Mouse (Mus musculus) liver, embryonic 15.5 days (tissue): Measurements from ENCODE around the gene Isx. TPM values are rescaled to one million over a fixed set of nuclear protein-coding genes. Genes with fewer than 3 reads are reported as not detected.

Experiments
- ATAC-seq: fragments of 200-750 bp; cut with Nextera tagmentation; 2 replicates; pipeline ENCODE4 v1.8.0; 2017; ENCODE audit warnings: moderate number of reproducible peaks, mild to moderate bottlenecking, moderate library complexity; ENCODE audit not compliant: insufficient read depth
- H3K27ac ChIP-seq: fragments of 300-500 bp; sonication (generic); replicated peaks from 2 replicates; pipeline ENCODE4 v1.5.1; 2015; ENCODE audit warnings: mild to moderate bottlenecking, inconsistent platforms
- H3K27me3 ChIP-seq: fragments of 300-500 bp; sonication (generic); 2 replicates; pipeline ENCODE4 v1.6.1; 2015; ENCODE audit warnings: mild to moderate bottlenecking, inconsistent platforms
- H3K36me3 ChIP-seq: fragments of 300-500 bp; sonication (generic); replicated peaks from 2 replicates; pipeline ENCODE4 v1.6.1; 2015; ENCODE audit warnings: moderate library complexity, mild to moderate bottlenecking, inconsistent platforms
- H3K4me1 ChIP-seq: fragments of 300-500 bp; sonication (generic); replicated peaks from 2 replicates; pipeline ENCODE4 v1.6.1; 2015; ENCODE audit warnings: inconsistent platforms
- H3K4me2 ChIP-seq: fragments of 300-500 bp; sonication (generic); 2 replicates; pipeline ENCODE4 v1.6.1; 2015; ENCODE audit warnings: moderate library complexity, mild to moderate bottlenecking, inconsistent platforms
- H3K4me3 ChIP-seq: fragments of 300-500 bp; sonication (generic); replicated peaks from 2 replicates; pipeline ENCODE4 v1.5.1; 2015; ENCODE audit warnings: mild to moderate bottlenecking, inconsistent platforms
- H3K9ac ChIP-seq: fragments of 300-500 bp; sonication (generic); 2 replicates; pipeline ENCODE4 v1.6.1; 2015; ENCODE audit warnings: moderate library complexity, mild to moderate bottlenecking, inconsistent platforms
- H3K9me3 ChIP-seq: fragments of 300-500 bp; sonication (generic); replicated peaks from 2 replicates; pipeline ENCODE4 v1.6.1; 2016; ENCODE audit warnings: inconsistent platforms
- WGBS: fragments of 180-500 bp; shearing (Covaris S2); methylation state at CpG from one replicate; pipeline ENCODE4 v1.1.7; 2015; ENCODE audit warnings: mixed read lengths; ENCODE audit not compliant: insufficient replicate concordance; 5-methylcytosine and 5-hydroxymethylcytosine counted together
- polyA plus RNA-seq: library from polyadenylated mRNA; unstranded; fragments of >200 nt; fragmentation: Nextera tagmentation; extraction: Ambion mirVana; gene quantifications from 2 replicates; pipeline ENCODE4 v1.2.1, GENCODE M21; 2015

Isx gene
- polyA plus RNA-seq, 1 experiment from 2014 or later: not detected

DNA sequence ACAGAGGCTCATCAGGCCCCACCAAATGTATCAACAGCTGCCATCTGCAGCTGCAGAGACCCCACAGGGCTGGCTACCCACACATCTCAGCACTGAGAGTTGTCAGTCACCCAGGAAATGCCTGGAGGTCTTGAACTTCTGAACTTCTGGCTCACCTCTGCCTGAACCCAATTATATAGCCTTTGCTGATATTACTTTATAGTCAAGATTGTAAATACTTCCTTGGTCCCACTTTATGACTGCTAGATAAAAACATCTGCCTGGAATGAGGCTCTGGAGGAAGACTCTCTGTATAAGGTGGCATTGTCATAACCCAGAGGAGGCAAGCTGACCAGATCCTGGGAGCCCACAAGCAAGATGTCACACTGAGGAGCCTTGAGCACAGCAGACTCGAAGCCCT lies 28.8 kb downstream of the Isx start:
- no peaks in the 10 kb centered on the region for H3K4me1 ChIP-seq
- H3K27me3 ChIP-seq: no peaks in the 10 kb centered on the region
- 41% methylated on average over 1 of the region's 1 CpGs for WGBS
- no peak overlapping the region for H3K4me2 ChIP-seq
- no peak overlapping the region for H3K4me3 ChIP-seq
- no peak for ATAC-seq
- H3K9ac ChIP-seq: no peak overlapping the region
- no peaks in the 10 kb centered on the region for H3K36me3 ChIP-seq
- no peak overlapping the region for H3K27ac ChIP-seq
- no peaks in the 10 kb centered on the region for H3K9me3 ChIP-seq

DNA sequence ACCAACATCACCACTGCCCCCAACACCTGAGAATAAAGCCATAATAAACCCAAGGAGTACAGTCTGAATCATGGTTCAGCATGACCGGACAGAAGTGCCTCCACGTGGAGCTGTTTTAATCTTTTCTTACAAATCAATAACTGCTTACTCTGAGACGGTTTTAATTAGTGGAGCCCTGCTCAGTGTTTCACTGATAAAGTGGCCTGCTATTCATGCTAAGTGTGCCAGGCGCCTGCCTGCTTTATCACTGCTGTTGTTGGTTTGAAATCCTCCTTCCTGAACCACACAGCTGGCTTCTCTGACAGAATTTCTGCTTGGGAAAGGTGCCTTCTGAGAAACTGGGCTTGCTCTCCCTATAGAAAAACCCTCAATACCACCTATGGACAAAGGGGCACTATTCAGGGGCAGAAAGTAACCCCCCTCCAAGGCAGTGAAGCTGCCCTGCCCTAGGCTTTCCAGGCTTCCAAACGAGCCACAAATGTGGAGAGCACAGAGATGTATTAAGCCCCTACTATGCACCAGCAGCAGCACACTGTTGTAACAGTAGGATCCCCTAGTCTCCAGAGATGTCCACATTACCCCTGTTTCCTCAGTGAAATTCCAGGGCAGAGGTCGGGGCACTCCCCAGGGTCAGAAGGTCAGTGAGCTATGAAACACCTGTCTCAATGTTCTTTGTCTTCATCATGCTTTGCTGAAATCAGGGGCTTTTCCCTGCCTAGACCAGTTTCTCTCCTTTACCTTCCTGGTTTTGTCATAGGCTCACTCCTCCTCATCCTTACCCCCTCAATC lies 30.3 kb downstream of the Isx start:
- no peak for ATAC-seq
- no peaks in the 10 kb centered on the region for H3K36me3 ChIP-seq
- no peaks in the 10 kb centered on the region for H3K9me3 ChIP-seq
- no peak overlapping the region for H3K4me2 ChIP-seq
- WGBS: 44% methylated on average over 6 of the region's 6 CpGs
- no peak overlapping the region for H3K9ac ChIP-seq
- no peaks in the 10 kb centered on the region for H3K4me1 ChIP-seq
- H3K4me3 ChIP-seq: no peak overlapping the region
- H3K27me3 ChIP-seq: no peaks in the 10 kb centered on the region
- no peak overlapping the region for H3K27ac ChIP-seq

GRCm38 (mm10) chr8:74906333-74906732 lies 33.4 kb downstream of the Isx start:
- no peaks in the 10 kb centered on the region for H3K4me1 ChIP-seq
- no peaks in the 10 kb centered on the region for H3K9me3 ChIP-seq
- H3K4me2 ChIP-seq: no peak overlapping the region
- no peak for ATAC-seq
- H3K27me3 ChIP-seq: no peaks in the 10 kb centered on the region
- no peak overlapping the region for H3K9ac ChIP-seq
- 43% methylated on average over 1 of the region's 1 CpGs for WGBS
- no peak overlapping the region for H3K27ac ChIP-seq
- no peaks in the 10 kb centered on the region for H3K36me3 ChIP-seq
- no peak overlapping the region for H3K4me3 ChIP-seq

DNA sequence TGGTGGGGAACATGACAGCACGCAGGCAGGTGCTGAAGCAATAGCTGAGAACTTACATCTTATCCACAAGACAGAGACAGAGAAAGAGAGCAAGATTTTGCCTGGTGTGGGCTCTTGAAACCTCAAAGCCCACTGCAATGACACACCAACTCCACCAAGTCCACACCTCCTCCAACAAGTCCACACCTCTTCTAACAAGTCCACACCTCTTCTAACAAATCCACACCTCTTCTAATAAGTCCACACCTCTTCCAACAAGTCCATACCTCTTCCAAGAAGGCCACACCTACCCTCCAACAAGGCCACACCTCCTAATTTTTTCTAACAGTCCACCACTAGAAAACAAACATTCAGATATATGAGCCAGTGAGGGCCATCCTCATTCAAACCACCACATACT lies 37.7 kb downstream of the Isx start:
- Histone ChIP-seq H3K4me3 (no peak overlapping the region), H3K27ac (no peak overlapping the region), H3K27me3 (no peaks in the 10 kb centered on the region), H3K36me3 (no peaks in the 10 kb centered on the region), H3K4me1 (no peaks in the 10 kb centered on the region), H3K9ac (no peak overlapping the region), H3K4me2 (no peak overlapping the region), H3K9me3 (no peaks in the 10 kb centered on the region)
- no peak for ATAC-seq
- 62% methylated on average over 1 of the region's 1 CpGs for WGBS

GRCm38 (mm10) chr8:74920691-74921421 lies 47.9 kb downstream of the Isx start:
- no peaks in the 10 kb centered on the region for H3K36me3 ChIP-seq

GRCm38 (mm10) chr8:74921882-74922518 lies 49.0 kb downstream of the Isx start:
- 47% methylated on average over 4 of the region's 4 CpGs for WGBS
- H3K27ac ChIP-seq: no peak overlapping the region
- no peak for ATAC-seq

More at GRCm38 (mm10) chr8:74920691-74921421, 47.9 kb downstream of the Isx start:
- H3K4me3 ChIP-seq: no peak overlapping the region
- no peak overlapping the region for H3K27ac ChIP-seq
- H3K4me2 ChIP-seq: no peak overlapping the region
- H3K4me1 ChIP-seq: no peaks in the 10 kb centered on the region
- 38% methylated on average over 8 of the region's 8 CpGs for WGBS
- no peak overlapping the region for H3K9ac ChIP-seq
- ATAC-seq: no peak
- no peaks in the 10 kb centered on the region for H3K9me3 ChIP-seq
- no peaks in the 10 kb centered on the region for H3K27me3 ChIP-seq

GRCm38 (mm10) chr8:74927940-74928339 lies 55.0 kb downstream of the Isx start:
- Histone ChIP-seq H3K36me3 (no peaks in the 10 kb centered on the region), H3K4me2 (no peak overlapping the region), H3K27me3 (no peaks in the 10 kb centered on the region), H3K27ac (no peak overlapping the region), H3K4me3 (no peak overlapping the region), H3K4me1 (no peaks in the 10 kb centered on the region), H3K9me3 (no peaks in the 10 kb centered on the region), H3K9ac (no peak overlapping the region)
- no peak for ATAC-seq
- WGBS: 69% methylated on average over 1 of the region's 1 CpGs

More at GRCm38 (mm10) chr8:74921882-74922518, 49.0 kb downstream of the Isx start:
- Histone ChIP-seq H3K4me3 (no peak overlapping the region), H3K4me1 (no peaks in the 10 kb centered on the region), H3K9me3 (no peaks in the 10 kb centered on the region), H3K36me3 (no peaks in the 10 kb centered on the region), H3K4me2 (no peak overlapping the region), H3K9ac (no peak overlapping the region), H3K27me3 (no peaks in the 10 kb centered on the region)

- no peak for ATAC-seq
- no peaks in the 10 kb centered on the region for H3K27me3 ChIP-seq
Observed at GRCm38 (mm10) chr8:74930731-74931130, 57.8 kb downstream of the Isx start.

DNA sequence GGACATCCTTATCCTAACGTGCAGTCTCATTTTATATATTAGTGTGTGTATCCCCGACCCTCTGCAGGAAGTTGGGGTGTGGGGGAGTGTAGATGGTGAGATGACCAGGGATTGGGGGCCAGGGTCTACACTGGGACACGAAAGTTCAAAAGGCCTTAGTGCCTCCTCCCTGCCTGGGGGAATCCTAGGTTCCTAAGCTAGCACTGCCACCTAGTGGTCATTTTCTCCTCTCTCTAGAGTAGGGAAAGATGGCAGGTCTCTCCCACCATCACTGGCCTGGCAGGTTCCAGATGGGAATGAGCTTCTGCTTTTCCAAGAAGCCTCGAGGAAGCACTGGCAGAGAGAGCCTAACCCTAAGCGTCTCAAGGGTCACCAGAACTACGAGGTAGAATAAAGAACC lies 62.3 kb downstream of the Isx start:
- ATAC-seq: no peak
- Histone ChIP-seq H3K9ac (no peak overlapping the region), H3K9me3 (no peaks in the 10 kb centered on the region), H3K4me2 (no peak overlapping the region), H3K27me3 (no peaks in the 10 kb centered on the region), H3K36me3 (no peaks in the 10 kb centered on the region), H3K4me3 (no peak overlapping the region), H3K4me1 (no peaks in the 10 kb centered on the region), H3K27ac (no peak overlapping the region)
- WGBS: 20% methylated on average over 6 of the region's 6 CpGs

More at GRCm38 (mm10) chr8:74930731-74931130, 57.8 kb downstream of the Isx start:
- Histone ChIP-seq H3K9me3 (no peaks in the 10 kb centered on the region), H3K36me3 (no peaks in the 10 kb centered on the region), H3K4me3 (no peak overlapping the region), H3K27ac (no peak overlapping the region), H3K4me1 (no peaks in the 10 kb centered on the region), H3K9ac (no peak overlapping the region), H3K4me2 (no peak overlapping the region)
- 9% methylated on average over 3 of the region's 3 CpGs for WGBS

DNA sequence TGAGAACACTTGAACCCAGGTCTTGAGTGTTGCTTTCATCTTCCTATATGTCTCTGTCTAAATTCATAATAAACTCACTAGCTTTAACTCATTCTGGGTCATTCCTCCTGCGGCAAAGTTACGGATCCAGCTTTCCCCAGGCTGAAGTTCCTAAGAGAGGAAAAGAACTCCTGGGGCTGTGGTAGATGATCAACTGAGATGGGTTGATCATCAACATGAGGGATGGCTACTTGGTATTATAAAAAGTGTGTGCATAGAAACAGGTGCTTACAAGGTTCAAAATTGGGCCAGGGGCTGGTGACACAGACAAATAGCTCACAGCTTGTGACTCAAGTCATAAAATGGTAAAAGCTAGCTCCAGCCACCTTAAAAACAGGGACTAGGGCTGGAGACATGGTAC lies 63.7 kb downstream of the Isx start:
- 76% methylated on average over 2 of the region's 2 CpGs for WGBS
- Histone ChIP-seq H3K27me3 (no peaks in the 10 kb centered on the region), H3K4me3 (no peak overlapping the region), H3K9me3 (no peaks in the 10 kb centered on the region), H3K9ac (no peak overlapping the region), H3K27ac (no peak overlapping the region), H3K4me1 (no peaks in the 10 kb centered on the region), H3K4me2 (no peak overlapping the region), H3K36me3 (no peaks in the 10 kb centered on the region)
- no peak for ATAC-seq

- no peak overlapping the region for H3K4me3 ChIP-seq
- no peaks in the 10 kb centered on the region for H3K36me3 ChIP-seq
- no peak overlapping the region for H3K9ac ChIP-seq
- H3K27ac ChIP-seq: no peak overlapping the region
- no peaks in the 10 kb centered on the region for H3K9me3 ChIP-seq
- ATAC-seq: no peak
- no peaks in the 10 kb centered on the region for H3K4me1 ChIP-seq
- no peaks in the 10 kb centered on the region for H3K27me3 ChIP-seq
- no peak overlapping the region for H3K4me2 ChIP-seq
- 78% methylated on average over 3 of the region's 3 CpGs for WGBS
Observed at GRCm38 (mm10) chr8:74942056-74942455, 69.1 kb downstream of the Isx start.
